Mouse (Mus musculus): Measurements from ENCODE around the gene Tagln2.

- TF ChIP-seq POLR2A (IDR thresholded peaks at IDR 0.05; ENCODE audit: extremely low read depth, insufficient read depth, low read length) (no peak), CTCF (IDR thresholded peaks at IDR 0.05; ENCODE audit: low read depth, low read length) (no peak)
Observed at GRCm38 (mm10) chr1:172550551-172550951, 50.7 kb downstream of the Tagln2 start.
